Mouse (Mus musculus): ENCODE results near the gene Ces1f. TPM values are rescaled to one million over a fixed set of nuclear protein-coding genes. Genes with fewer than 3 reads are reported as not detected.
"Not testable (repeated sequence)": the region's sequence is repeated elsewhere in the genome, so short reads cannot be mapped to it uniquely, and the experiment has no call there.

Gene Ces1f
- polyA plus RNA-seq, 1 experiment: not detected

- no peak for DNase-seq (ENCODE audit: low read depth)
- TF ChIP-seq CTCF (IDR thresholded peaks at IDR 0.05; ENCODE audit: borderline replicate concordance, extremely low read depth, insufficient read depth, insufficient read length) (no peak), POLR2A (IDR thresholded peaks at IDR 0.05; ENCODE audit: borderline replicate concordance, extremely low read depth, insufficient read depth, insufficient read length, poor library complexity, severe bottlenecking) (no peak)
These were observed 33.5 kb downstream of the Ces1f start for GRCm38 (mm10) chr8:93246057-93246456.

DNA sequence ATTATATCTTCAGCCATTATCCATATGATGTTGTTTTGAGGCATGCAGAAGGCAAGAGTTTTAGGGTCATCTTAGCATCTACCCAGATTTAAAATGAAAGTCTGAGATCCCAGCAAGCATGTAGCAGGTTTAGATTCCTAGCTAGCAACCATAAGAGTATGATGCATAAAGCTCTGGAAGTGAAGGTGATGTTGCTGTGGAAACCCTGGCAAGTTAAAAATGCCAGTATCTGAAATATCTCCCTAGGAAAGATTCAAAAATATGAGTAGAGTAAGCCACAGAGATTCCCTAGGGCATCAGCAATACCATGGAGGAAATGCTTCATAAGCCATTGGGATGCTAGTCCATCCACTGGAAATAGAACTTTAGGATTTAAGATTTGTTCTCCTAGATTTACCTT is 39.7 kb downstream of the Ces1f start:
- no peak for TF ChIP-seq CTCF (IDR thresholded peaks at IDR 0.05; ENCODE audit: borderline replicate concordance, extremely low read depth, insufficient read depth, insufficient read length)
- no peak for TF ChIP-seq POLR2A (IDR thresholded peaks at IDR 0.05; ENCODE audit: borderline replicate concordance, extremely low read depth, insufficient read depth, insufficient read length, poor library complexity, severe bottlenecking)
- DNase-seq (ENCODE audit: low read depth): no peak

GRCm38 (mm10) chr8:93235681-93236080 is 43.9 kb downstream of the Ces1f start:
- TF ChIP-seq POLR2A (IDR thresholded peaks at IDR 0.05; ENCODE audit: borderline replicate concordance, extremely low read depth, insufficient read depth, insufficient read length, poor library complexity, severe bottlenecking) (no peak), CTCF (IDR thresholded peaks at IDR 0.05; ENCODE audit: borderline replicate concordance, extremely low read depth, insufficient read depth, insufficient read length) (no peak)
- no peak for DNase-seq (ENCODE audit: low read depth)

DNA sequence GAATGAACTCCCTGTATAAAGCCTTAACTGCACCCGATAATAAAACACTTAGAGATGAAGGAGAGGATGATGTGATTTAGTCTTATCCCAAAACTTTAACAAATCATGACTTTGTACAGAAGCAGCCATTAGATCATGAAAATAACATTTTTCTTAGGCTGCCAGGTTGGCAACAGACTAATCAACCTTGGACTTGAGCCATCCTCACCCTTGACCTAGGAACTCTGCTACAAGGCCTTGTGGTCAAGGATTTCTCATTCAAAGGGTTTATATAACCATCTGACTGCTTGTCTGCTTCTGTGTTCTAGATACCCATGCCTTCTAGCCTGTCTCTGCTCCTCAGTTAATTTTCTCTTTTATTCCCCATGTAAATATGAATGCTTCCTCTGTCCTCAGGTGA is 44.8 kb downstream of the Ces1f start:
- DNase-seq (ENCODE audit: low read depth): no peak
- TF ChIP-seq CTCF (IDR thresholded peaks at IDR 0.05; ENCODE audit: borderline replicate concordance, extremely low read depth, insufficient read depth, insufficient read length) (no peak), POLR2A (IDR thresholded peaks at IDR 0.05; ENCODE audit: borderline replicate concordance, extremely low read depth, insufficient read depth, insufficient read length, poor library complexity, severe bottlenecking) (no peak)

- no peak for TF ChIP-seq CTCF (IDR thresholded peaks at IDR 0.05; ENCODE audit: borderline replicate concordance, extremely low read depth, insufficient read depth, insufficient read length)
- no peak for TF ChIP-seq POLR2A (IDR thresholded peaks at IDR 0.05; ENCODE audit: borderline replicate concordance, extremely low read depth, insufficient read depth, insufficient read length, poor library complexity, severe bottlenecking)
- DNase-seq (ENCODE audit: low read depth): no peak
These were observed 45.5 kb downstream of the Ces1f start for GRCm38 (mm10) chr8:93234068-93234467.

DNA sequence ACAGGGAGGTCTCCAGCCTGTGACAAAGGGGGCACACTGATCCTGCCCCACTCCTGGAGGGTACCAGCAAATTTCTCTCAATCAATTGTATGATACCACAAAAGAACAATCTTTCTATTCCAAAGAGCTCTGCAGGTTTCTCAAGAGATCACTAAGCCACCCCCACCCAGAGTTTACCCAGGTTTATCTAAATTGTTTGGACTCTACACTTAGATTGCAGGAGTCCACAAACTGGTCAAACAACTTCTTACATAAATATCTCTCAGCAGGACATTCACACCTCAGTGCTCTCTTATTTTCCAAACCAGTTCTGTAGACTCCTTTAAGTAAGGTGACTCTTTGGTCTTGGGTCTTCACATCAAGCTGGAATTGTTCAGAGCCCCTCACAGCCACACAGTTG is 50.1 kb downstream of the Ces1f start, which contains the start of gene Ces1e:
TSS of gene Ces1e (minus strand) at position 174 of the 400 bp plus-strand sequence.
- TF ChIP-seq POLR2A (IDR thresholded peaks at IDR 0.05; ENCODE audit: borderline replicate concordance, extremely low read depth, insufficient read depth, insufficient read length, poor library complexity, severe bottlenecking) (no peak), CTCF (IDR thresholded peaks at IDR 0.05; ENCODE audit: borderline replicate concordance, extremely low read depth, insufficient read depth, insufficient read length) (no peak)
- DNase-seq (ENCODE audit: low read depth): no peak

- TF ChIP-seq CTCF (IDR thresholded peaks at IDR 0.05; ENCODE audit: borderline replicate concordance, extremely low read depth, insufficient read depth, insufficient read length) (no peak), POLR2A (IDR thresholded peaks at IDR 0.05; ENCODE audit: borderline replicate concordance, extremely low read depth, insufficient read depth, insufficient read length, poor library complexity, severe bottlenecking) (no peak)
These were observed 50.7 kb downstream of the Ces1f start for GRCm38 (mm10) chr8:93228673-93229370.

GRCm38 (mm10) chr8:93226471-93226870 is 53.1 kb downstream of the Ces1f start:
- not testable (repeated sequence) for DNase-seq (ENCODE audit: low read depth)

More at GRCm38 (mm10) chr8:93228673-93229370, 50.7 kb downstream of the Ces1f start:
- DNase-seq (ENCODE audit: low read depth): no peak

DNA sequence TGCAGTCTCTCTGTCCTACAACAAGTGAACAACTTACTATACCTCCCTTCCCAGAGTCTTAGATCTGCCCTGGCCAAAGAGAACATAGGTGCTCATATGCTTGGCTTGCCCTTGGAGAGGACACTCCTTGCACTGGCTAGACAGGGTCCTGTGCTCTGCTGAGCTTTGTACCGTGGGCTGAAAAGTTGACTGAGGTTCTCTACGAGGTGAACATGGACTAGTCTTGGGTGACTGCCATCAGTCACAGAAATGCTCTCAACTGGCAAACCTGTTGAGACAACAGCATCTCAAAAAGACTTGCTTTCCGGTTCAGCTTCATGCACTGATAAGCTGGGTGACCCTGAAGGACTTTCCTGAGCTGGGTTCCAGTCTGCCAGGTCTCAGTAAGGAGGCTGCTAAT is 57.7 kb downstream of the Ces1f start:
- TF ChIP-seq CTCF (IDR thresholded peaks at IDR 0.05; ENCODE audit: borderline replicate concordance, extremely low read depth, insufficient read depth, insufficient read length): no peak
- TF ChIP-seq POLR2A (IDR thresholded peaks at IDR 0.05; ENCODE audit: borderline replicate concordance, extremely low read depth, insufficient read depth, insufficient read length, poor library complexity, severe bottlenecking): no peak
- DNase-seq (ENCODE audit: low read depth): no peak

DNA sequence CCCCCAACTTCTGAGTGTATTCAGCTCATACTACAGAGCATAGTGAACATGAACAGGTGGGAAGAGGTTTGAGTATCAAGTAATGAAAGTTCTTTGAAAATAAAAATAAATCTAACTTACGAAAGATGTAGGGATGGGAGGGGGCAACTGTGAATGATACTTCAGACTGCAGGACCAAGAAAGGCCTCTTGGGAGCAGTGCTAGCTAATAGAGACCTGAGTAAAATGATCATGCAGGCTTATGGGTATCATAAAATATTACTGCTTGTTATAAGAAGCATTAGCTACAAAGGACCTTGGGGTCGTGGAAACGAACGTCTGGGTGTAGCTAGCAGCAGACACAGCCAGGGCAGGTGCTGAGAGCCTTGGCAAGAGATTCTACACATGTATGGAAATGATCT is 61.7 kb downstream of the Ces1f start:
- no peak for TF ChIP-seq CTCF (IDR thresholded peaks at IDR 0.05; ENCODE audit: borderline replicate concordance, extremely low read depth, insufficient read depth, insufficient read length)
- TF ChIP-seq POLR2A (IDR thresholded peaks at IDR 0.05; ENCODE audit: borderline replicate concordance, extremely low read depth, insufficient read depth, insufficient read length, poor library complexity, severe bottlenecking): no peak

DNA sequence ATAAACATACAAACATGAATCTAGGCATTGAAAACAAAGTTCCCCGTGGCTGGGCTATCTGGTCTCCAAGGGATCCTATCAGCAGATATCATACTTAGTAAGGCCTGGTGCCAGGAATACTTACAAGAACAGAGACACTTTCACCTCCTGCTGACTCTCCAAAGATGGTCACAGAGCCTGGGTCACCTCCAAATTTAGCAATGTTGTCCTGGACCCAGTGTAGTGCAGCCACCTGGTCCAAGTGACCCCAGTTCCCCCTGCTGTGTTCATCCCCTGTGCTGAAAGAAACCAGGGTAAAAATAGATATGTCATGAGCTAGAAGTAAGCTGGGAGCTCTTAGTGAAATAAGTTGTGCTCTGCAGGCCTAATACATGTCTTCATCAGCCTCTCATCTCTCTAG is 62.2 kb downstream of the Ces1f start:
- DNase-seq (ENCODE audit: low read depth): no peak
- TF ChIP-seq POLR2A (IDR thresholded peaks at IDR 0.05; ENCODE audit: borderline replicate concordance, extremely low read depth, insufficient read depth, insufficient read length, poor library complexity, severe bottlenecking): no peak
- TF ChIP-seq CTCF (IDR thresholded peaks at IDR 0.05; ENCODE audit: borderline replicate concordance, extremely low read depth, insufficient read depth, insufficient read length): no peak

More for the DNA sequence above, 61.7 kb downstream of the Ces1f start:
- no peak for DNase-seq (ENCODE audit: low read depth)

GRCm38 (mm10) chr8:93211091-93211490 is 68.5 kb downstream of the Ces1f start:
- no peak for DNase-seq (ENCODE audit: low read depth)
- no peak for TF ChIP-seq CTCF (IDR thresholded peaks at IDR 0.05; ENCODE audit: borderline replicate concordance, extremely low read depth, insufficient read depth, insufficient read length)
- no peak for TF ChIP-seq POLR2A (IDR thresholded peaks at IDR 0.05; ENCODE audit: borderline replicate concordance, extremely low read depth, insufficient read depth, insufficient read length, poor library complexity, severe bottlenecking)

Other genes with a start within 250 kb of the Ces1f start
- not detected in 2 replicates for gene Ces1a, start 231.6 kb downstream of the Ces1f start, polyA plus RNA-seq (2012; rRNA removed)
- gene Ces1b, start 199.7 kb downstream of the Ces1f start, polyA plus RNA-seq (2012; rRNA removed): not detected in 2 replicates
- gene Ces1c, start 148.5 kb downstream of the Ces1f start, polyA plus RNA-seq (2012; rRNA removed): not detected in 2 replicates
- gene Ces1d, start 81.9 kb downstream of the Ces1f start, polyA plus RNA-seq (2012; rRNA removed): 0.21 TPM in 1 of 2 replicates, not detected in the other
- not detected in 2 replicates for gene Ces1e, start 50.1 kb downstream of the Ces1f start, polyA plus RNA-seq (2012; rRNA removed)
- gene Ces1g, start 57.6 kb upstream of the Ces1f start, polyA plus RNA-seq (2012; rRNA removed): not detected in 2 replicates
- not detected in 2 replicates for gene Ces1h, start 100.0 kb upstream of the Ces1f start, polyA plus RNA-seq (2012; rRNA removed)